Mouse (Mus musculus): ENCODE measurements around the gene Nit1. TPM values are rescaled to one million over a fixed set of nuclear protein-coding genes. Genes with fewer than 3 reads are reported as not detected.

Nit1 gene
- polyA plus RNA-seq, 1 experiment from 2014 or later: 33.1 TPM

GRCm38 (mm10) chr1:171373946-171374345 is 28.5 kb upstream of the Nit1 start:
- H3K4me1 ChIP-seq (replicated peaks): peaks cover 5% of the 10 kb centered on the region; the same call in 1 of the 2 replicates
- no peak overlapping the region for H3K27ac ChIP-seq (replicated peaks)
- H3K4me3 ChIP-seq (replicated peaks): no peak overlapping the region
- no peaks in the 10 kb centered on the region for H3K36me3 ChIP-seq (replicated peaks)
- H3K9ac ChIP-seq: no peak overlapping the region
- no peak overlapping the region for H3K4me2 ChIP-seq
- no peak for ATAC-seq (ENCODE audit: insufficient read depth)
- H3K9me3 ChIP-seq (replicated peaks): no peaks in the 10 kb centered on the region
- 3% methylated on average over 4 of the region's 4 CpGs for WGBS (ENCODE audit: insufficient replicate concordance)
- peaks cover 36% of the 10 kb centered on the region for H3K27me3 ChIP-seq

- H3K36me3 ChIP-seq (replicated peaks): no peaks in the 10 kb centered on the region
- H3K9me3 ChIP-seq (replicated peaks): no peaks in the 10 kb centered on the region
- H3K9ac ChIP-seq: no peak overlapping the region
- H3K4me1 ChIP-seq (replicated peaks): peaks cover 5% of the 10 kb centered on the region; the same call in 1 of the 2 replicates
- no peak overlapping the region for H3K27ac ChIP-seq (replicated peaks)
- H3K27me3 ChIP-seq: peaks cover 31% of the 10 kb centered on the region
- WGBS (ENCODE audit: insufficient replicate concordance): 44% methylated on average over 3 of the region's 3 CpGs
- H3K4me2 ChIP-seq: no peak overlapping the region
- no peak overlapping the region for H3K4me3 ChIP-seq (replicated peaks)
- ATAC-seq (ENCODE audit: insufficient read depth): no peak
These were observed 27.4 kb upstream of the Nit1 start for GRCm38 (mm10) chr1:171372880-171373279.

- Histone ChIP-seq H3K4me3 (replicated peaks) (no peak within 1 kb of the TSS), H3K4me1 (replicated peaks) (no peaks in the 10 kb centered on the region; the same call in 1 of the 2 replicates), H3K27ac (replicated peaks) (no peak within 1 kb of the TSS), H3K36me3 (replicated peaks) (no peaks in the 10 kb centered on the region), H3K9me3 (replicated peaks) (no peaks in the 10 kb centered on the region), H3K27me3 (peaks cover 31% of the 10 kb centered on the region; the same call in 1 of the 2 replicates), H3K4me2 (no peak within 1 kb of the TSS), H3K9ac (no peak within 1 kb of the TSS)
- ATAC-seq (ENCODE audit: insufficient read depth): no peak
- WGBS (ENCODE audit: insufficient replicate concordance): 39% methylated on average over 20 of the region's 20 CpGs
These were observed 24.6 kb upstream of the Nit1 start, which contains the start of gene Nectin4 for GRCm38 (mm10) chr1:171369845-171370556. Gene Nectin4, plus strand, starts transcription at chr1:171370099.

GRCm38 (mm10) chr1:171365934-171366333 is 20.5 kb upstream of the Nit1 start:
- H3K9me3 ChIP-seq (replicated peaks): no peaks in the 10 kb centered on the region
- no peaks in the 10 kb centered on the region for H3K36me3 ChIP-seq (replicated peaks)
- 51% methylated on average over 7 of the region's 7 CpGs for WGBS (ENCODE audit: insufficient replicate concordance)
- H3K4me2 ChIP-seq: no peak overlapping the region
- H3K4me1 ChIP-seq (replicated peaks): peaks cover 12% of the 10 kb centered on the region
- no peak overlapping the region for H3K9ac ChIP-seq
- H3K27me3 ChIP-seq: peaks cover 8% of the 10 kb centered on the region; the same call in 1 of the 2 replicates
- no peak overlapping the region for H3K4me3 ChIP-seq (replicated peaks)
- H3K27ac ChIP-seq (replicated peaks): no peak overlapping the region
- ATAC-seq (ENCODE audit: insufficient read depth): no peak

- Histone ChIP-seq H3K4me1 (replicated peaks) (peaks cover 29% of the 10 kb centered on the region), H3K4me2 (peak overlapping the region; percentile 87), H3K4me3 (replicated peaks) (peak overlapping the region; percentile 63), H3K9me3 (replicated peaks) (no peaks in the 10 kb centered on the region), H3K36me3 (replicated peaks) (peaks cover 23% of the 10 kb centered on the region), H3K27me3 (no peaks in the 10 kb centered on the region), H3K9ac (peak overlapping the region; percentile 56), H3K27ac (replicated peaks) (peak overlapping the region; percentile 61)
- ATAC-seq (ENCODE audit: insufficient read depth): peak; percentile 78
- WGBS (ENCODE audit: insufficient replicate concordance): 36% methylated on average over 16 of the region's 16 CpGs
These were observed 16.0 kb upstream of the Nit1 start for GRCm38 (mm10) chr1:171361106-171362103.

- H3K4me2 ChIP-seq: peak within 1 kb of the TSS; percentile 87
- peak within 1 kb of the TSS; percentile 56 for H3K9ac ChIP-seq
- no peaks in the 10 kb centered on the region for H3K27me3 ChIP-seq
- peak; percentile 85 for ATAC-seq (ENCODE audit: insufficient read depth)
- no peaks in the 10 kb centered on the region for H3K9me3 ChIP-seq (replicated peaks)
- peak within 1 kb of the TSS; percentile 63 for H3K4me3 ChIP-seq (replicated peaks)
- peak within 1 kb of the TSS; percentile 61 for H3K27ac ChIP-seq (replicated peaks)
- peaks cover 24% of the 10 kb centered on the region for H3K36me3 ChIP-seq (replicated peaks)
- WGBS (ENCODE audit: insufficient replicate concordance): 3% methylated on average over 21 of the region's 21 CpGs
- peaks cover 29% of the 10 kb centered on the region for H3K4me1 ChIP-seq (replicated peaks)
These were observed 15.2 kb upstream of the Nit1 start, which contains the start of gene Klhdc9 for GRCm38 (mm10) chr1:171360656-171361055. Gene Klhdc9, minus strand, starts transcription at chr1:171360798.

- Histone ChIP-seq H3K4me3 (replicated peaks) (peak overlapping the region; percentile 63), H3K36me3 (replicated peaks) (peaks cover 24% of the 10 kb centered on the region)
- peak; percentile 10; the same call in 1 of the 2 replicates for ATAC-seq (ENCODE audit: insufficient read depth)
These were observed 14.8 kb upstream of the Nit1 start for GRCm38 (mm10) chr1:171360253-171360652.

GRCm38 (mm10) chr1:171358421-171358820 is 13.0 kb upstream of the Nit1 start:
- peaks cover 24% of the 10 kb centered on the region for H3K36me3 ChIP-seq (replicated peaks)
- no peak overlapping the region for H3K4me3 ChIP-seq (replicated peaks)
- H3K4me2 ChIP-seq: no peak overlapping the region
- ATAC-seq (ENCODE audit: insufficient read depth): no peak
- no peak overlapping the region for H3K9ac ChIP-seq
- H3K4me1 ChIP-seq (replicated peaks): peaks cover 33% of the 10 kb centered on the region
- H3K27ac ChIP-seq (replicated peaks): no peak overlapping the region
- 62% methylated on average over 4 of the region's 4 CpGs for WGBS (ENCODE audit: insufficient replicate concordance)
- no peaks in the 10 kb centered on the region for H3K27me3 ChIP-seq
- no peaks in the 10 kb centered on the region for H3K9me3 ChIP-seq (replicated peaks)

More at GRCm38 (mm10) chr1:171360253-171360652, 14.8 kb upstream of the Nit1 start:
- Histone ChIP-seq H3K4me2 (peak overlapping the region; percentile 87), H3K4me1 (replicated peaks) (peaks cover 29% of the 10 kb centered on the region), H3K27ac (replicated peaks) (0 out of 2 replicates have a peak overlapping the region, but pooled peaks have one; percentile 61), H3K9ac (peak overlapping the region; percentile 56), H3K27me3 (no peaks in the 10 kb centered on the region), H3K9me3 (replicated peaks) (no peaks in the 10 kb centered on the region)
- 19% methylated on average over 26 of the region's 26 CpGs for WGBS (ENCODE audit: insufficient replicate concordance)

GRCm38 (mm10) chr1:171356814-171357213 is 11.4 kb upstream of the Nit1 start:
- ATAC-seq (ENCODE audit: insufficient read depth): no peak

GRCm38 (mm10) chr1:171355812-171356340 is 10.4 kb upstream of the Nit1 start:
- Histone ChIP-seq H3K4me1 (replicated peaks) (peaks cover 21% of the 10 kb centered on the region), H3K27me3 (no peaks in the 10 kb centered on the region), H3K9me3 (replicated peaks) (no peaks in the 10 kb centered on the region), H3K4me3 (replicated peaks) (no peak overlapping the region), H3K4me2 (no peak overlapping the region), H3K36me3 (replicated peaks) (peaks cover 24% of the 10 kb centered on the region), H3K9ac (no peak overlapping the region), H3K27ac (replicated peaks) (no peak overlapping the region)
- ATAC-seq (ENCODE audit: insufficient read depth): no peak
- 66% methylated on average over 5 of the region's 5 CpGs for WGBS (ENCODE audit: insufficient replicate concordance)

More at GRCm38 (mm10) chr1:171356814-171357213, 11.4 kb upstream of the Nit1 start:
- Histone ChIP-seq H3K27ac (replicated peaks) (no peak overlapping the region), H3K4me3 (replicated peaks) (no peak overlapping the region), H3K4me1 (replicated peaks) (peaks cover 30% of the 10 kb centered on the region), H3K4me2 (no peak overlapping the region), H3K9me3 (replicated peaks) (no peaks in the 10 kb centered on the region), H3K9ac (no peak overlapping the region), H3K27me3 (no peaks in the 10 kb centered on the region), H3K36me3 (replicated peaks) (peaks cover 24% of the 10 kb centered on the region)
- WGBS (ENCODE audit: insufficient replicate concordance): 77% methylated on average over 2 of the region's 2 CpGs

Data from liver, embryonic 15.5 days (tissue).